Mouse (Mus musculus) liver, embryonic 12.5 days (tissue): ENCODE data around the gene Lef1. TPM values are rescaled to one million over a fixed set of nuclear protein-coding genes. Genes with fewer than 3 reads are reported as not detected.

Experiments
- ATAC-seq: fragments of 200-750 bp; cut with Nextera tagmentation; 2 replicates; pipeline ENCODE4 v1.8.0; 2017; ENCODE audit warnings: moderate number of reproducible peaks, mild to moderate bottlenecking, moderate library complexity
- H3K27ac ChIP-seq: fragments of 300-500 bp; sonication (generic); 2 replicates; pipeline ENCODE4 v1.5.1; 2016; ENCODE audit warnings: mild to moderate bottlenecking
- H3K27me3 ChIP-seq: fragments of 300-500 bp; sonication (generic); replicated peaks from 2 replicates; pipeline ENCODE4 v1.6.1; 2016; ENCODE audit warnings: mild to moderate bottlenecking, moderate library complexity
- H3K36me3 ChIP-seq: fragments of 300-500 bp; sonication (generic); 2 replicates; pipeline ENCODE4 v1.6.1; 2016; ENCODE audit warnings: mild to moderate bottlenecking, moderate library complexity
- H3K4me1 ChIP-seq: fragments of 300-500 bp; sonication (generic); 2 replicates; pipeline ENCODE4 v1.6.1; 2016
- H3K4me2 ChIP-seq: fragments of 300-500 bp; sonication (generic); 2 replicates; pipeline ENCODE4 v1.6.1; 2016; ENCODE audit warnings: mild to moderate bottlenecking, moderate library complexity
- H3K4me3 ChIP-seq: fragments of 300-500 bp; sonication (generic); 2 replicates; pipeline ENCODE4 v1.5.1; 2016; ENCODE audit warnings: mild to moderate bottlenecking, moderate library complexity
- H3K9ac ChIP-seq: fragments of 300-500 bp; sonication (generic); 2 replicates; pipeline ENCODE4 v1.6.1; 2016; ENCODE audit warnings: mild to moderate bottlenecking, moderate library complexity
- H3K9me3 ChIP-seq: fragments of 300-500 bp; sonication (generic); replicated peaks from 2 replicates; pipeline ENCODE4 v1.6.1; 2016; ENCODE audit warnings: mild to moderate bottlenecking, moderate library complexity
- WGBS: fragments of 180-500 bp; shearing (Covaris S2); methylation state at CpG from one replicate; pipeline ENCODE4 v1.1.7; 2016; ENCODE audit not compliant: insufficient replicate concordance; 5-methylcytosine and 5-hydroxymethylcytosine counted together
- polyA plus RNA-seq: library from polyadenylated mRNA; unstranded; fragments of >200 nt; fragmentation: Nextera tagmentation; extraction: Ambion mirVana; gene quantifications from 2 replicates; pipeline ENCODE4 v1.2.1, GENCODE M21; 2016

Lef1 gene
- polyA plus RNA-seq, 1 experiment from 2014 or later = 0.35 TPM

DNA sequence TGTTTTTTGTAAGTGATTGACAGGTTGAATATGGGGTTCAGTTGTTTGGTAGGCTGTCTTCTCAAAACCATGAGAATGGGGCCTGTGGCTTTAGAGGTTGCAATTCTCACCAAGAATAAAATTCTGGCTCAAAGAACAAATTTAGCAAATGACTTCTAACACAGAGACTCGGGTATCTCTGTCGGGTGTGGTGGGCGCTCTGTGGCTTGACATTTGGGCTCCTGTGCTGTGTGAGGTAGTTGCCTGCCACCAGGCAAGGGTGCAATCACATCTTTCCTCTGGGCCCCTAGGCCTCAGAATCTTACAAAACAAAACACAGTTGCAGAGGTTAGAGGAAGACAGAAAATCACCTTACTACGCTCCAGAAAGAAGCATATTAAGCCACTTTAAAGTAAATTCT is 43.6 kb downstream of the Lef1 start:
- WGBS = 68% methylated on average over 4 of the region's 4 CpGs
- Histone ChIP-seq H3K4me1 (no peaks in the 10 kb centered on the region), H3K9me3 (no peaks in the 10 kb centered on the region), H3K27me3 (no peaks in the 10 kb centered on the region), H3K27ac (no peak overlapping the region), H3K9ac (no peak overlapping the region), H3K4me2 (no peak overlapping the region), H3K36me3 (no peaks in the 10 kb centered on the region), H3K4me3 (no peak overlapping the region)
- no peak for ATAC-seq

- Histone ChIP-seq H3K27me3 (no peaks in the 10 kb centered on the region), H3K4me2 (no peak overlapping the region), H3K9me3 (no peaks in the 10 kb centered on the region), H3K27ac (no peak overlapping the region), H3K4me1 (no peaks in the 10 kb centered on the region), H3K9ac (no peak overlapping the region), H3K36me3 (no peaks in the 10 kb centered on the region), H3K4me3 (no peak overlapping the region)
- WGBS = 79% methylated on average over 9 of the region's 9 CpGs
- no peak for ATAC-seq
Measured at GRCm38 (mm10) chr3:131154576-131154975, 44.3 kb downstream of the Lef1 start.

DNA sequence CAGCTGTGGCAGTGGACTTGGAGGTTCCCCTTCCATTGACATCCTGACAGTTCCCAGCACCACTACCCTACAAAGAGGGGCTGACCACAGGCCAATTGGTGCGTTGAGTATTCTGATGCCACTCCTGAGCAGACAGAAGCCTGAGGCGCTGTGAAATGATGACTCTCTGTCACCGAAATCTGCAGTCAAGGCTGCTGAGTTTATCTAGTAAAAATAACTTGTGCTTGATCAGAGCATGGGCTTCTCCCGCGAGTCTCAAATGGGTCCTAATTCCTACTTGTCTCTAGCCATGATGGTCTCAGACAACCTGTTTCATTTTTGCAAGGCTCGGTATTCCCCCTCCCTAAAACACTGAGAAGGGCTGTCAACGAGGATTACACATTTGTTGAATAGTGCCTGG is 44.8 kb downstream of the Lef1 start:
- no peaks in the 10 kb centered on the region for H3K27me3 ChIP-seq
- H3K9ac ChIP-seq = no peak overlapping the region
- ATAC-seq = no peak
- 60% methylated on average over 7 of the region's 7 CpGs for WGBS
- no peaks in the 10 kb centered on the region for H3K4me1 ChIP-seq
- no peak overlapping the region for H3K27ac ChIP-seq
- no peaks in the 10 kb centered on the region for H3K9me3 ChIP-seq
- no peak overlapping the region for H3K4me3 ChIP-seq
- no peaks in the 10 kb centered on the region for H3K36me3 ChIP-seq
- H3K4me2 ChIP-seq = no peak overlapping the region

GRCm38 (mm10) chr3:131155657-131156056 is 45.4 kb downstream of the Lef1 start:
- ATAC-seq = no peak
- H3K27me3 ChIP-seq = no peaks in the 10 kb centered on the region
- H3K4me1 ChIP-seq = no peaks in the 10 kb centered on the region
- no peak overlapping the region for H3K4me2 ChIP-seq
- H3K36me3 ChIP-seq = no peaks in the 10 kb centered on the region
- no peak overlapping the region for H3K4me3 ChIP-seq
- WGBS = 23% methylated on average over 3 of the region's 3 CpGs
- no peak overlapping the region for H3K9ac ChIP-seq
- no peak overlapping the region for H3K27ac ChIP-seq
- no peaks in the 10 kb centered on the region for H3K9me3 ChIP-seq

- Histone ChIP-seq H3K9me3 (no peaks in the 10 kb centered on the region), H3K4me2 (no peak overlapping the region), H3K4me3 (no peak overlapping the region), H3K27ac (no peak overlapping the region), H3K27me3 (no peaks in the 10 kb centered on the region), H3K4me1 (no peaks in the 10 kb centered on the region), H3K36me3 (no peaks in the 10 kb centered on the region), H3K9ac (no peak overlapping the region)
- WGBS = 57% methylated on average over 11 of the region's 11 CpGs
- ATAC-seq = no peak
Measured at GRCm38 (mm10) chr3:131156377-131156776, 46.1 kb downstream of the Lef1 start.

GRCm38 (mm10) chr3:131157471-131157870 is 47.2 kb downstream of the Lef1 start:
- no peak overlapping the region for H3K4me2 ChIP-seq
- no peak overlapping the region for H3K9ac ChIP-seq
- no peaks in the 10 kb centered on the region for H3K36me3 ChIP-seq
- H3K4me1 ChIP-seq = no peaks in the 10 kb centered on the region
- 49% methylated on average over 7 of the region's 7 CpGs for WGBS
- no peak overlapping the region for H3K4me3 ChIP-seq
- no peaks in the 10 kb centered on the region for H3K27me3 ChIP-seq
- no peaks in the 10 kb centered on the region for H3K9me3 ChIP-seq
- no peak overlapping the region for H3K27ac ChIP-seq
- no peak for ATAC-seq

GRCm38 (mm10) chr3:131159204-131159760 is 49.0 kb downstream of the Lef1 start:
- WGBS = 47% methylated on average over 12 of the region's 12 CpGs
- no peaks in the 10 kb centered on the region for H3K4me1 ChIP-seq
- no peaks in the 10 kb centered on the region for H3K27me3 ChIP-seq
- H3K27ac ChIP-seq = no peak overlapping the region
- H3K4me3 ChIP-seq = no peak overlapping the region
- no peak overlapping the region for H3K9ac ChIP-seq
- H3K4me2 ChIP-seq = no peak overlapping the region
- no peaks in the 10 kb centered on the region for H3K9me3 ChIP-seq
- ATAC-seq = no peak
- no peaks in the 10 kb centered on the region for H3K36me3 ChIP-seq

- no peak overlapping the region for H3K27ac ChIP-seq
- H3K4me1 ChIP-seq = no peaks in the 10 kb centered on the region
- H3K9ac ChIP-seq = no peak overlapping the region
- no peaks in the 10 kb centered on the region for H3K36me3 ChIP-seq
- no peak for ATAC-seq
- no peaks in the 10 kb centered on the region for H3K9me3 ChIP-seq
- WGBS = 65% methylated on average over 14 of the region's 14 CpGs
- H3K4me2 ChIP-seq = no peak overlapping the region
- H3K27me3 ChIP-seq = no peaks in the 10 kb centered on the region
- no peak overlapping the region for H3K4me3 ChIP-seq
Measured at GRCm38 (mm10) chr3:131159881-131160615, 49.8 kb downstream of the Lef1 start.

DNA sequence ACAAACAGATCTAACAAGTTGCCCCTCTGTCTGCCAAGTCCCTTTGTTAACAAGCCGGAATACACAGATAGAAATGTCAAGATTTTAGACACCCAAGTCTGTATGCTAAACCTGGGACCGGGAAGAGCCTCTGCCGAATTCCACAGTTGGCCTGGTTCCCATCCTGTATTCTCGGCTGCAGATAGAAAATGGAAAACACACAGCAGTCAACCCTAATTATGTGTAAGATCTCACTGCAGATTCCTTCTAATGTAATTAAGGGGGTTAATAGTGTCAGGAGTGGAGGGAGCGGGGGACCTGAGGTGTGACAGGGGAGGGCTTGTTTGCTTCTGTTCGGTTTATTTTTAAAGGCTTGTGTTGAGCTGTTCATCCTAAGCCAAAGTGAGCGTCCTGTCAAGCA is 50.6 kb downstream of the Lef1 start:
- Histone ChIP-seq H3K4me2 (no peak overlapping the region), H3K27ac (no peak overlapping the region), H3K36me3 (no peaks in the 10 kb centered on the region), H3K4me1 (no peaks in the 10 kb centered on the region), H3K9me3 (no peaks in the 10 kb centered on the region), H3K4me3 (no peak overlapping the region), H3K27me3 (no peaks in the 10 kb centered on the region), H3K9ac (no peak overlapping the region)
- no peak for ATAC-seq
- 66% methylated on average over 7 of the region's 7 CpGs for whole genome bisulfite sequencing

DNA sequence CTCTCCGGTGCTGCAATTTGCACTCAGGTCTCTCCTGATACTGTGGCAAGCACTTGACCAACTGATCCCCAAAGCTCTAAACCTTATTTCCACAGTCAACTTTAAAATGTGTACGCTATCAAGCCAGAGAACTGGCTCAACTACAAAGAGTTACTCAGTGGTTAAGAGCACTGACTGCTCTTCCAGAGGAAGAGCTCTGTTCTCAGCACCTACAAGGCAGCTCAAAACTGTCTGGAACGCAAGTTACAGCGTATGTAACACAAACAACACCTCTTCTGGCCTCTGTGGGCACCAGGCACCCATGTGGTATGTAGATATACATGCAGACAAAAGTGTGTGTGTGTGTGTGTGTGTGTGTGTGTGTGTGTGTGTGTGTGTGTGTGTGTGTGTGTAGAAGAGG is 57.5 kb downstream of the Lef1 start:
- 73% methylated on average over 4 of the region's 4 CpGs for WGBS
- H3K4me1 ChIP-seq = no peaks in the 10 kb centered on the region
- no peak overlapping the region for H3K4me3 ChIP-seq
- H3K4me2 ChIP-seq = no peak overlapping the region
- ATAC-seq = no peak
- no peaks in the 10 kb centered on the region for H3K9me3 ChIP-seq
- H3K9ac ChIP-seq = no peak overlapping the region
- H3K36me3 ChIP-seq = no peaks in the 10 kb centered on the region
- no peaks in the 10 kb centered on the region for H3K27me3 ChIP-seq
- H3K27ac ChIP-seq = no peak overlapping the region

GRCm38 (mm10) chr3:131169161-131169560 is 58.9 kb downstream of the Lef1 start:
- H3K4me3 ChIP-seq = no peak overlapping the region
- H3K4me1 ChIP-seq = no peaks in the 10 kb centered on the region
- no peaks in the 10 kb centered on the region for H3K27me3 ChIP-seq
- WGBS = 75% methylated on average over 6 of the region's 6 CpGs
- no peak overlapping the region for H3K4me2 ChIP-seq
- H3K9me3 ChIP-seq = no peaks in the 10 kb centered on the region
- H3K36me3 ChIP-seq = no peaks in the 10 kb centered on the region
- no peak overlapping the region for H3K27ac ChIP-seq
- H3K9ac ChIP-seq = no peak overlapping the region
- no peak for ATAC-seq

DNA sequence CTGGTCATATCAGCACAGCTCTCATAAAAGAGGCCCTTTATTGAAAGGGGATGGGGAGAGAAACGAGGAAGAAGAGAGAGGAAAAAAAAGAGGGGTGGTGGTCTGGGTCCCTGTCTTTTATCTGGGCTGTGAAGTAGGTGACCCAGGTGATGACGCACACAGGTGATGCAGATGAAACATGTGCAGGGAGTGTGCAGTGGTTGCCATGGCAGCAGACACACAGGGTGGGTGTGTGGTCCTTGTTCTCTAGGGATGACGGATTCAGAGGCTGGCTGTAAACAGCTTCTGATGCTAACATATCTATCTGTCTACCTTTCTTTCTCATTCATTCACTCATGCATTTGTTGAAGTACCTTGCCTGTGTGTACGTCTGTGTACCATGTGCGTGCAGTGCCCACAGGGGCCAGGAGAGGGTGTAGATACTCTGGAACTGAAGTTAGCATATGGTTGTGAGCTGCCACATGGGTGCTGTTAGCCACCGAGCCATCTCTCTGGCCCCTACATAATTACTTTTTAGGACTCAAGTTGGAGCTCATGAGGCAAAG is 59.9 kb downstream of the Lef1 start:
- no peak for ATAC-seq
- Histone ChIP-seq H3K27ac (no peak overlapping the region), H3K4me2 (no peak overlapping the region), H3K9me3 (no peaks in the 10 kb centered on the region), H3K27me3 (no peaks in the 10 kb centered on the region), H3K36me3 (no peaks in the 10 kb centered on the region), H3K4me1 (no peaks in the 10 kb centered on the region), H3K4me3 (no peak overlapping the region), H3K9ac (no peak overlapping the region)
- WGBS = 72% methylated on average over 6 of the region's 6 CpGs
